Mouse (Mus musculus): Measurements from ENCODE around the gene Tspan31.
"Not testable (repeated sequence)": the region's sequence is repeated elsewhere in the genome, so short reads cannot be mapped to it uniquely, and the experiment has no call there.

The Tspan31 gene

DNA sequence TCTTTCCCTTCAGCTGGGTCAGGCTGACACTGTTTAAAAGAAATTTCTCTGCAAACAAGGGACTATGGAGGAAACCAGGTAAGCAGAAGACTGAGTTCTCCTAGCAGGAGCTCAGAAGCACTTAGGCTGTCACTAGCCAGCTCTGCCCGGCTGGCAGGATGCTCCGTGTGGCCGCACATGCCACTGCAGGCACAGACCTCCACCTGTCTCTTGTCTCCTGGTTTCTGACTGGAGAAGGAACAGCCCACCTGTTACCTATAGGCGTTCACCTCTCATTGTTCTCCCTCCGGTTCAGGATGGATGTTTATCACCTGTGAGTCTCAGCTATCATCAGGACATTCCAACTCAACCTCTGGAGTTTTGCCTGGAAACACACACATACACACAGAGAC lies 13.8 kb upstream of the Tspan31 start:
- no peak for DNase-seq (ENCODE audit: low read depth)

GRCm38 (mm10) chr10:127083292-127083914 lies 13.3 kb upstream of the Tspan31 start:
- DNase-seq (ENCODE audit: low read depth) = no peak

GRCm38 (mm10) chr10:127081996-127082620 lies 12.0 kb upstream of the Tspan31 start:
- DNase-seq (ENCODE audit: low read depth) = no peak

DNA sequence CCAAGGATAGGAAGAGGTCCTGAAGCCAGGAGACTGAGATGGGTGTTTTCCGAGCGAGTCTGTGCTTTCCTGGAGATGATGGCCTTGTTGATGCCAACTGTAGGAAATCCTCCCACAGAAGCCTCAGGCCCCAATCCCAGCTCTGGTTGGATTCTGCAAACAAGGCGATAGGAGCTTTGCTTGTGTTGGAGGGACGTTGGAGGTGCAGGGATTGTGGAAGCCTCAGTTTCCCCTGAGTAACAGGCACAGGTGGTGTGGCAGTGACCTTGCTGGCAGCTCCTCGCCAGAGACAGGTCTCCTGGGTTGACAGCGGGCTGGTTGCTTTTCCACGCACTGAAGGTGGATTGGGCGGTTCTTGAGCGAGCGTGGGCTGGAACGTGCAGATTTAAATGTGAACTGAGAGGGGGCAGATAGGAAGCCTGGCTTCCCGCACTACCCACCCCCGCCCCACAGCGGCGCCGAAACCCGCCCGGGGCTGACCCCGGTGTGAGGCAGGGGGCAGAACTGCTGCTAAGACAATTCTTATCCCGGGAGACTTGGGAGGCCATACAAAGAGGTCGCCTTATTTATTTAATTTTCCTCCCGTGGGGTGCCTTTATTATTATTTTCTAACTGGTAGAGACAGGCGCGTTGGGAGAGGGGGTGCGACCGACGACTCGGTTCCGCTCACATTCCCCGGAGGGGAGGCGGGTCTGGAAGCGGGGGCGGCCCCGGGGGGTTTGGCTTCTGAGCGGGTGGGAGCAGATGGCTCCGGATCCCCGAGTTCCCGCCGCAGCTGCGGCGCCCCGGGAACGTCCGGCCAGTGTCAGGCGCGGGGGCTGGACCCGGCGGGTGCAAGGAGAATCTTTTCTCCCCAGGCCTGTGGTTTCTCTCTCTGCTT lies 11.1 kb upstream of the Tspan31 start:
- no peak for DNase-seq (ENCODE audit: low read depth)

GRCm38 (mm10) chr10:127079665-127080391 lies 9.8 kb upstream of the Tspan31 start:
- no peak for DNase-seq (ENCODE audit: low read depth)

- DNase-seq (ENCODE audit: low read depth) = no peak
Measured at GRCm38 (mm10) chr10:127078677-127079575, 8.9 kb upstream of the Tspan31 start.

GRCm38 (mm10) chr10:127078001-127078676 lies 8.1 kb upstream of the Tspan31 start:
- DNase-seq (ENCODE audit: low read depth) = no peak

DNA sequence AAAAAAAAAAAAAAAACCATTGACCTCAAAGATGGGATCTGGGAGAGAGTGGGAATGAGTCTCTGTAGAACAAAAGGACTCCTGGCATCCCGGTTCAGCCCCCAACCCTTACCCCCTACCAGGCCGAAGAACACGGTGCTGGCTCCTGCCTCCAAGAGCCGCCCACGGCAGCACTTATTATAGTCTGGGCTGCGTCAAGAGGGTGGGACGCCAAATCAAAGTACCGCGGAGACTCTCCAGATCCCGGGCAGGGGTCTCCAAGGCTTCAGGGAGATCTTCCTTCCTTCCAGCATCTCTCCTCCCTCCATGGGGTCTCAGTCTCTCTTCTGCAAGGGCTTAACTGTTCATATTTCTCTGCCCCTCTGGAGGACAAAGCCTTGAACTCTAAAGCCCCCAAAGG lies 7.5 kb upstream of the Tspan31 start:
- DNase-seq (ENCODE audit: low read depth) = no peak

DNA sequence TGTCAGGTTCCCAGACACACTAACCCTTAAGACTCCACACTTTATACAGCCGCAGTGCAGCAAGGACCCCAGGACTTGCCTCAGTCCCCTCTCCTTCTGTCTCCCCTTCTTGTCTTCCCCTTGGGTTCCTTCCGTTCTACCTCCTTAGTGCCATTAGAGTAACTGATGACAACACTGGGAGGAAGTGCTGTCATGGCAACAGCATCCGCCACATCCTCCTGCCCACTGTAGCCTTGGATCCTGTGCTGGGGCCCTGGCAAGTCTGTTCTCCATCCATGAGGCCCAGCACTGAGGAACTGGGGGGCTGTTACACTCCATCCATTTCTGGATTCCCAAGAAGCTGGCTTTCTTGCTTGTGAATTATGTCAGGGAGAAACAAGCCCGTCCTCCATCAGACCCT lies 6.0 kb upstream of the Tspan31 start:
- peak; percentile 85 for DNase-seq (ENCODE audit: low read depth)

DNA sequence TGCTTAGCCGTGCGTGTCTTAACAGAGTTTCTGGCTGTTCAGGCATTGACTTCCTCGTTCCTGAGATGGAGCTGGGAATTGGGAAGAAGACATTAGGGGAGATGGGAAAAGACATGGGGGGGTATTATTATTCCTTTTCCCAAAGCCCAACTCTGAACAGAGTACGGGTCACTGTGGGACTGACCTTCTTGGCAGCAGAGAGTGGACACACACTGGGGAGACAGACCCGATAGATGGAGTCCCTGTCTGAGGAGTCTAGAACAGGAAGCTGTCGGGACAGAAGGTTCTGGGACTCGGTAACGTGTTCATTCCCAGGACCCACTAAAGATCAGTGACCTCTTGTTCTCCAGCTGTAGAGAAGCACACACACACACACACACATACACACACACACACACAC lies 5.6 kb upstream of the Tspan31 start:
- no peak for DNase-seq (ENCODE audit: low read depth)

- peak; percentile 92 for DNase-seq (ENCODE audit: low read depth)
Measured at GRCm38 (mm10) chr10:127075080-127075479, 5.0 kb upstream of the Tspan31 start, which contains the start of gene Agap2. Gene Agap2, plus strand, starts transcription at chr10:127075284.

- no peak for DNase-seq (ENCODE audit: low read depth)
Measured at GRCm38 (mm10) chr10:127073981-127074380, 3.9 kb upstream of the Tspan31 start.

- DNase-seq (ENCODE audit: low read depth) = not testable (repeated sequence)
Measured at GRCm38 (mm10) chr10:127072969-127073368, 2.9 kb upstream of the Tspan31 start.

- DNase-seq (ENCODE audit: low read depth) = peak; percentile 58
Measured at GRCm38 (mm10) chr10:127072270-127072669, 2.2 kb upstream of the Tspan31 start.

DNA sequence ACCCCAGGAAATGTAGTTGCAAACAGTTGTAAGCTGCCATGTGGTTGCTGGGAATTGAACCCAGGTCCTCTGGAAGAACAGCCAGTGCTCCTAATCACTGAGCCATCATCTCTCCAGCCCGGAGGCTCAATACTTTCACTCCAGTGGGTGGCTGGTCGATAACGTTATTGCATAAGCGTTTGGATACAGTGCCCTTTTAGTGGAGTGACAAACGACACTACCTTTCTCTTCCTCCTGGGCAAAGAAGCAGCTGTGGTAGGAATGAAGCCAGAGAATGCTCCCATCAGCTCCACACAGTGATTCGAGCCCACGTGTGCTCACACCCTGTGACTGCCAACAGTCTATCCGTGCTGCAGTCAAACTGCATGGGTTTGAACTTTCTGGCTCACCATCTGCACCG lies 1.1 kb upstream of the Tspan31 start:
- no peak for DNase-seq (ENCODE audit: low read depth)

- peak; percentile 50 for DNase-seq (ENCODE audit: low read depth)
Measured at GRCm38 (mm10) chr10:127069281-127070189, 529 bp downstream of the Tspan31 start.

GRCm38 (mm10) chr10:127068360-127069038 lies 1.6 kb downstream of the Tspan31 start:
- DNase-seq (ENCODE audit: low read depth) = peak; percentile 88

GRCm38 (mm10) chr10:127066519-127067018 lies 3.5 kb downstream of the Tspan31 start:
- no peak for DNase-seq (ENCODE audit: low read depth)

DNA sequence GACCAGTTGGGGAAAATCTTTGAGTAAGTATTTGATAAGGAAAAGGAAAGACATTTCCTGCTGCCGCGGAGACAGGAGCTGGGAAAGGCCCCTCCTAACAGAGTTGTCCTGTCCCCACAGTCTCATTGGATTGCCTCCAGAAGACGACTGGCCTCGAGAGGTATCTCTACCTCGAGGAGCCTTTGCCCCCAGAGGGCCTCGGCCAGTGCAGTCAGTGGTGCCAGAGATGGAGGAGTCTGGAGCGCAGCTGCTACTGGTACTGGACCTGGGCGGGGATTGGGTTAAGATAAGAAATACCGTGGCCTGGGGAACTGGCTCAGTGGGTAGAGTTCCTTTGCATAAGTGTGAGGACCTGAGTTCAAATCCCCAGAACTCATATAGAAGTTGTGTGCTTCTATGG lies 4.1 kb downstream of the Tspan31 start:
- DNase-seq (ENCODE audit: low read depth) = no peak

All from 416B (cell line).